Mouse (Mus musculus) heart, postnatal 10 days (tissue): ENCODE measurements around the gene Txnrd1. TPM values are rescaled to one million over a fixed set of nuclear protein-coding genes. Genes with fewer than 3 reads are reported as not detected.

Source experiments
- DNase-seq, 2 experiments: peaks; one replicate each; pipeline ENCODE4 v3.0.0; 2021
- intact Hi-C: fragments of 180-260 bp; cut with DNase I; formaldehyde crosslinking; loops from one replicate; pipeline ENCODE4 v1.15.1; 2025
- total RNA-seq, 2 experiments: library from RNA; stranded (reverse); gene quantifications; 2 replicates each; pipeline ENCODE4 v1.2.3; 2021

The Txnrd1 gene
- total RNA-seq, 2 experiments from 2014 or later, result 51.2 TPM

GRCm38 (mm10) chr10:82816441-82816840 is 17.3 kb upstream of the Txnrd1 start:
- no peak for DNase-seq
- intact Hi-C loops, result loop anchor here (10.0 kb wide), 1 partner anchor 378 kb away; no protein-coding TSS in a partner anchor

- intact Hi-C loops, result loop anchor here (10.0 kb wide), 1 partner anchor 377 kb away; no protein-coding TSS in a partner anchor
- DNase-seq, result no peak
These were observed 16.2 kb upstream of the Txnrd1 start for GRCm38 (mm10) chr10:82817514-82817913.

GRCm38 (mm10) chr10:82817936-82818335 is 15.8 kb upstream of the Txnrd1 start:
- intact Hi-C loops, result loop anchor here (10.0 kb wide), 1 partner anchor 377 kb away; no protein-coding TSS in a partner anchor

GRCm38 (mm10) chr10:82818661-82819060 is 15.1 kb upstream of the Txnrd1 start:
- intact Hi-C loops, result loop anchor here (10.0 kb wide), 1 partner anchor 376 kb away; no protein-coding TSS in a partner anchor
- DNase-seq, result no peak

More at GRCm38 (mm10) chr10:82817936-82818335, 15.8 kb upstream of the Txnrd1 start:
- DNase-seq, result no peak

GRCm38 (mm10) chr10:82823108-82823778 is 10.5 kb upstream of the Txnrd1 start:
- no peak for DNase-seq
- intact Hi-C loops, result no loop called here

GRCm38 (mm10) chr10:82823779-82824177 is 10.0 kb upstream of the Txnrd1 start:
- intact Hi-C loops, result no loop called here
- DNase-seq, result no peak

GRCm38 (mm10) chr10:82824541-82824940 is 9.2 kb upstream of the Txnrd1 start:
- no peak for DNase-seq
- intact Hi-C loops, result no loop called here

- intact Hi-C loops, result no loop called here
- DNase-seq, result no peak
These were observed 7.2 kb upstream of the Txnrd1 start for GRCm38 (mm10) chr10:82826516-82826915.

GRCm38 (mm10) chr10:82835898-82836297 is 2.1 kb downstream of the Txnrd1 start:
- intact Hi-C loops, result no loop called here

GRCm38 (mm10) chr10:82838390-82838789 is 4.6 kb downstream of the Txnrd1 start:
- intact Hi-C loops, result no loop called here
- no peak for DNase-seq

More at GRCm38 (mm10) chr10:82835898-82836297, 2.1 kb downstream of the Txnrd1 start:
- no peak for DNase-seq

GRCm38 (mm10) chr10:82844090-82844489 is 10.3 kb downstream of the Txnrd1 start:
- intact Hi-C loops, result no loop called here
- no peak for DNase-seq

GRCm38 (mm10) chr10:82844731-82845130 is 11.0 kb downstream of the Txnrd1 start:
- intact Hi-C loops, result no loop called here

GRCm38 (mm10) chr10:82847821-82848459 is 14.2 kb downstream of the Txnrd1 start:
- DNase-seq, result no peak
- intact Hi-C loops, result no loop called here

More at GRCm38 (mm10) chr10:82844731-82845130, 11.0 kb downstream of the Txnrd1 start:
- DNase-seq, result no peak

- intact Hi-C loops, result no loop called here
These were observed 16.1 kb downstream of the Txnrd1 start for GRCm38 (mm10) chr10:82849686-82850353.

GRCm38 (mm10) chr10:82850354-82850752 is 16.6 kb downstream of the Txnrd1 start:
- intact Hi-C loops, result no loop called here
- DNase-seq, result no peak

More at GRCm38 (mm10) chr10:82849686-82850353, 16.1 kb downstream of the Txnrd1 start:
- DNase-seq, result no peak

GRCm38 (mm10) chr10:82851751-82852150 is 18.0 kb downstream of the Txnrd1 start:
- DNase-seq, result no peak
- intact Hi-C loops, result no loop called here

- intact Hi-C loops, result loop anchor here (2.0 kb wide), 1 partner anchor 43 kb away; no protein-coding TSS in a partner anchor
- peak in 1 of 2 experiments; percentile 18 for DNase-seq
These were observed 24.4 kb downstream of the Txnrd1 start for GRCm38 (mm10) chr10:82858032-82858680.

- intact Hi-C loops, result loop anchor here (2.0 kb wide), 1 partner anchor 42 kb away; no protein-coding TSS in a partner anchor
- peak; percentile 95 for DNase-seq
These were observed 25.2 kb downstream of the Txnrd1 start for GRCm38 (mm10) chr10:82858691-82859532.

GRCm38 (mm10) chr10:82859533-82859915 is 25.8 kb downstream of the Txnrd1 start:
- intact Hi-C loops, result loop anchor here (2.0 kb wide), 1 partner anchor 41 kb away; no protein-coding TSS in a partner anchor
- DNase-seq, result peak; percentile 61 to 64
